Mouse (Mus musculus): Measurements from ENCODE around the gene Bad.

GRCm38 (mm10) chr19:6909507-6910289, 32.0 kb upstream of the Bad start, which contains the start of the genes Trmt112 and Prdx5:
- TF ChIP-seq CTCF (IDR thresholded peaks at IDR 0.05; ENCODE audit: low read depth, low read length) (no peak), POLR2A (IDR thresholded peaks at IDR 0.05; ENCODE audit: extremely low read depth, insufficient read depth, low read length) (peak; percentile 95)
